Mouse (Mus musculus) heart, adult 9 months (tissue): ENCODE measurements at regions not wholly inside any gene's neighbourhood (a gene's known extent, or its start where the extent isn't known, plus 50 kb on each side); places are given as distances from the start of the nearest gene placed in this dataset.

Experiments used
- DNase-seq, 2 experiments: peaks; one replicate each; pipeline ENCODE4 v3.0.0; 2022; ENCODE audit warnings: low spot score in 2 of 2

- DNase-seq = peak; percentile 65 to 82
Observed at GRCm38 (mm10) chr9:66646226-66646625, 53.3 kb upstream of the Usp3 start.

DNA sequence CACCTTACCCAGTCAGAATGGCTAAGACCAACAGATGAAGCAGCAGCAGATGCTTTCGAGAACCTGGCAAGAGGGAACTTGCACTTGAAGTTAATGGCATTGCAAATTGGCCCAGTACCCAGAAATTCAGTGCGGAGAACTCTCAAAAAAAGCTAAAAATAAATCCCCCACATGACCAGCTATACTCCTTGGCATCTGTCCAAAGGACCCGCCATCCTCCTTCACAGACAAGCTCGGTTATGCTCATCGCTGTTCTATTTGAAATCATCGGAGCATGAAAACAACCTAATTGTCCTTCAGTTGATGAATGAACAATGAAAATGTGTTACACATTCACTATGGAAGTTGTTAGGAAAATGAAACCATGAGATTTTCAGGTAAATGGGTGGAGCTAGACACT is 58.4 kb upstream of the Usp3 start:
- DNase-seq = no peak

DNA sequence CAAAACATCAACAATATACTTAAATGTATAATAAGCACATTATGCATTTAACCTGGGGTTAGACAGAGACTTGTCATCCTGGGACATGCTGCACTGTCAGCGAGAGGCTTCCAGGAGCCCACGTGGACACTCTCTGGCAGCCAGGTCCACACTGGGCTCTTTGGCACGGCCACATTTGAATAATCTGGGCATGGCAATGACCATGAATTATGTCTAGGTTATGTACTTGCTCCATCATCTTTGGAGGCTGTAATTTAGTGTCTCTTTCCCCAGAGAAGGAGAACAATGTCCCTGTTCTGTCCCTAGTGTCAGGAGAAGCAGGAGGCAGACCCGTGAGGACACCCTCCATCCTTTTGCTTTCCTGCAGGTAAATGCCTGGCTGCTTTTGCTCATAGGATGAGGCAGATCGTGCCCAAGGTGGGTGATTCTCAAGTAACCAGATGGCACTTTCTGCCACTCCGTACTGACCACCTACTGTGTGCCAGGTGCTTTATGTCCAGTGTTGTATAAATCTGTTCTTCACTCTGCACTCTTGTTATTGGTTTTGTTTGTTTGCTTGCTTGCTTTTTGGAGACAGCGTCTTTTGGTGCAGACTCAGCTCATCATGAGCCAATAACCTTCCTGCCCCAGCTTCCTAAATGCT is 56.2 kb upstream of the Car12 start:
- no peak for DNase-seq

- no peak for DNase-seq
Observed at GRCm38 (mm10) chr9:66658707-66659242, 54.7 kb upstream of the Car12 start.

DNA sequence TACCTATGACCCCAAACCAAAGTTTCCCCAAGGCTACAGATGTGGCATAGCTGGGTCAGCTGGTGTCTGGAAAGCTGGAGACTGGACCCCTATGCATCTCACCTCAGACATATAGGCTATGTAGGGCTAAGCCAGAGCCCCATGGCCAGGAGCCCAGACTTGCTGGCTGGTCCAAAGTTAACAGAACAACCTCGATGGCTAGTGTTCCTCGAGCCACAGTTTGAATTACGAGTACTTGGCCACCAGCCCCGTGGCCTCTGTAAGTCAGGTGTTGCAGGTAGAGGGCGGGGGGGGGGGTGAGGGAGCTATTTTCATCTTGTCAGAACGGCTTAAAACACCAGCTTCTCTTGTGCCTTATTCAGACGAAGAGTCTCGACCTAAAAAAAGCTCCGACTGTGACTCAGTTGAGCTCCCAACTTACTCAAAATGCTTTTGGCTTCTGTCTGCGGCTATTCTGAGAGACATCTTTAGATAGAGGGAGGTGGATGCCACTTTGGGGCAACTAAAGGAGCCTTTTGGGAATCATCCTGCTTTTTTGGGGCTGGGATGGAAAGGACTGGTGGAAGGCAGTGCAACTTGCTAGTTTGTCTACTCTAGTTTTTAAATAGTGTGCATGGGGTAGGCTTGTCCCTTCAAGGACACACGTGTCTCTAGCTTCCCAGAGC is 53.6 kb upstream of the Car12 start:
- no peak for DNase-seq

DNA sequence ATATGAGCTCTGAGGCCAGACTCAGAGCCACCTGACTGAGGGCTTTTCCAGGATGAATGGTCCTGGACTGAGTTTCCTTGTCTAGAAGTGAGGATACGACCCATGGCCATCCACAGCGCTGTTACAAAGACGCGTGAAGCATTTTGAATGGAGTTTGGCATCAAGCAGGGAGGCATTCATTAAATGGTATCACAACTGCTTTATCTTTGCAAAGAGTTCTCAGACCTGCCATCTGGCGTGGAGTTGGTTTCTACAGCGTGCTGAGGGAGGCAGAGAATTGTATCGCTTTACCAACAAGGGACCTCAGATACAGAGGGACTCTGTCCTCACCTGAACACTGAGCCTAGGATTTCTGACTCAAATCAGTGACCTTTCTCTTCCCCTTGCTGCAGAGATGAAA is 51.9 kb upstream of the Car12 start:
- no peak for DNase-seq

- DNase-seq = no peak
Observed at GRCm38 (mm10) chr9:66662443-66662842, 51.0 kb upstream of the Car12 start.
